Mouse (Mus musculus): ENCODE measurements around the gene Osm.

GRCm38 (mm10) chr11:4213107-4213506, 23.1 kb upstream of the Osm start:
- no peak for TF ChIP-seq CTCF (IDR thresholded peaks at IDR 0.05; ENCODE audit: insufficient read depth, low read depth, low read length)
- no peak for TF ChIP-seq POLR2A (IDR thresholded peaks at IDR 0.05; ENCODE audit: insufficient read depth, low read depth, low read length)
